Mouse (Mus musculus): ENCODE measurements around the gene Auts2.

DNA sequence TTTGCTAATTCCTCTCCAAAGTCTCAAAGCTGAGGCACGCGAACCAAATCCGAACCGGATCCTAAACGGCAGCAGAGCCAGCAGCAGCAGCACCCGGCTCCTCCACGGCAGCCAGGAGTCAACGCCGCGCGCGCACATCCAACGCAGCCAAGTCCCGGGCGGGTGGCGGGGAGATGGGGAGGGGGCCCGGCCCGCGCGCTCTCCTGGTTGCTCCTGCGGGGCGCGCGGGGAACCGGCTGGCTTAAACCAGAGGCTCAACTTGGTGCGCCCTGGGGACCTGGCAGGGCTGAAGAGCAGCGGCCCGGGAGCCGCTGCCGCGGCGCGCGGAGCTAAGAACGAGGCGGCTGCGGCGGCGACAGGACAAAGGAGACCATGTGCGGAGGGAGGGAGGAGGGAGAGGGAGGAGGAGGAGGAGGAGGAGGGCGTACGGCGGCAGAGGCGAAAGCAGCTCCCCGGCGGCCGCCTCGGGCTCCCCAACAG is 1005.3 kb downstream of the Auts2 start:
- no peak for TF ChIP-seq TCF12 (IDR thresholded peaks at IDR 0.05; ENCODE audit: low read depth, low read length)
- TF ChIP-seq GABPA (IDR thresholded peaks at IDR 0.05; ENCODE audit: insufficient replicate concordance, low read depth, low read length) = no peak
- no peak for TF ChIP-seq NELFE (IDR thresholded peaks at IDR 0.05; ENCODE audit: low read depth, low read length)
- TF ChIP-seq E2F4 (IDR thresholded peaks at IDR 0.05; ENCODE audit: insufficient replicate concordance, low read depth, low read length) = no peak
- TF ChIP-seq POLR2A (IDR thresholded peaks at IDR 0.05; ENCODE audit: low read depth, low read length) = no peak

Measured in CH12.LX (cell line).